Mouse (Mus musculus) right cerebral cortex, postnatal 4 days (tissue): ENCODE results near the gene Cited2.

ENCODE experiments used
- DNase-seq: peaks from one replicate; pipeline ENCODE4 v3.0.0-alpha.2; 2022

The Cited2 gene

GRCm38 (mm10) chr10:17722653-17723410 is at the start of gene Cited2:
Cited2 (plus strand) TSS chr10:17723218.
- DNase-seq: peak; percentile 99

DNA sequence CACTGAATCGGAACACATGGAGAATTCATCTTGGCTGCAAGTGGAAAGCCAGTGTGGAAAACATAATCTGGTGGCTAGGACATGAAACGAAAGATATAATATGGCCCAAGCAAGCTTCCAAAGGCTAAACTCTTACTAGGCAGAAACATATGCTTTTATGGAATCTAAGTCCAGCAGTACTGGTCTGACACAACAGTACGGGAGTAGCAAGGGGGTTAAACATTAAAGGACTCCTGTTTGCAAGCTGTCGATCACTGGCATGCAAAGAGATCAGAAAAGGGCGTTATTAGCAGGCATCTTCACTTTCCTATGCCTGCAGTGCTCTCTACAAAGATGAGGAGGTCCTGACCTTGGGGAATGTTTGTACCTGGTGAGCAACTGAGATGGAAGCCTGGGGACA is 48.6 kb upstream of the Cited2 start:
- no peak for DNase-seq

GRCm38 (mm10) chr10:17674869-17675268 is 48.1 kb upstream of the Cited2 start:
- no peak for DNase-seq

DNA sequence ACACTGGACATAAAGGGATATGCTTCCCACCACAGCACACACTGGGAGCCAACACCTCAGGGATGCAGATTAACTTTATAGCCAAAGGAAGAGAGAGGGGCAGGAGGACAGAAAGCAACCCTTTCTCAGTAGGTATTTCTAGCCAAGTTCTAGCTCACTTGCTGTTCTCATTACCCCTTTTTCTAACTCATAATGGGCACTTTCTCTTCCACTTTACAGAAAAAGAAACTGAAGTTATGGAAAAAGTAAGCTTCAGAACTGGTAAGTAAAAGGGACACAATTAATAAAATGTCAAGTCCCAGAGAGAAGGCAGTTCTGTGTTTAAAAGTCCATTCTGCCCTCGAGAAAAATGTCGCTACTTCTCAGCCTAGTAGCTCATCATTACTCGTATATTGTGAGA is 46.6 kb upstream of the Cited2 start:
- DNase-seq: no peak

GRCm38 (mm10) chr10:17677308-17677707 is 45.7 kb upstream of the Cited2 start:
- no peak for DNase-seq

DNA sequence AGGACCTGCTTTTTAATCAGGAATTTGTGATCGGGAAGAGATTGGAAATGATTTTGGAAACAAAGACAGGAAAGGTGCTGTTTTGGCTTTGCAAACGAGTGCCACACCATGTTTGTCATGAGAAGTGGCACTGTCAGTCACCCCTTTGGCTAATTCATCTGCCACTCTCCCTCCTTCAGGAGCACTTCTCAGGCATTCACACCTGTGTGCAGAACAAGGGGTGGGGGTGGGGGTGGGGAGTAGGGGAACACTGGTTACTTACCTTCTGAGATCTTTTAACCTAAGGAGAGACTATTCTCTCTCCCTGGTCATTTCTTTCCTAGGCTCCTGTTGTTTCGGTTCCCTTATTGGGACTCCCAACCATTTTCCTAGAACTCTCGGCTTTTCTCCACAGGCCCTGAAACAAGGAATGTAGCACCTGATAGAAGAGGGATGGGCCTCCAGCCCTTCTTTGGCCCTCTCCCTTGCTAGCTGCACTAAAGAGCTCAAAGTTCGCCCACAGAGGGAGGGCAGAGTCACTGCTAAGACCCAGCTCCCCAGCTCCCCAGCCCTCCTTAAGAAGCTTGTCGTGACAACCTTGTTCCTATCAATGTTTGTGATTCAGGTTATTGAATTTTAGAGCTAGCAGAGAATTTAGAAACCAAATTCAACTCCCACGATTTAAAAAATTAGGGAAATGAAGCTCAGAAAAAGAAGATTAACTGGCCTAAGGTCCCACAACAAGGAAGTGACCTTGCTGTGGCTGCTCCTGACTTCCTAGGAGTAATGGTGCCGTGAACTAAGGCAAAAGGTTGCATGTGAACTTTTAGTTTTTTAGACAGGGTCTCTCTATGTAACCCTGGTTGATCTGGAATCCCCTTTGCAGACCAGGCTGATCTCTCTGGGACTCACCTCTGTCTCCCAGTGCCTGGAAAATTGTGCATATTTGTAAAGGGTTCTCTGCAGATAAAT is 42.3 kb upstream of the Cited2 start:
- DNase-seq: no peak

GRCm38 (mm10) chr10:17681386-17681785 is 41.6 kb upstream of the Cited2 start:
- no peak for DNase-seq

- no peak for DNase-seq
Observed at GRCm38 (mm10) chr10:17683852-17684428, 39.1 kb upstream of the Cited2 start.

- DNase-seq: no peak
Observed at GRCm38 (mm10) chr10:17689806-17690205, 33.2 kb upstream of the Cited2 start.

DNA sequence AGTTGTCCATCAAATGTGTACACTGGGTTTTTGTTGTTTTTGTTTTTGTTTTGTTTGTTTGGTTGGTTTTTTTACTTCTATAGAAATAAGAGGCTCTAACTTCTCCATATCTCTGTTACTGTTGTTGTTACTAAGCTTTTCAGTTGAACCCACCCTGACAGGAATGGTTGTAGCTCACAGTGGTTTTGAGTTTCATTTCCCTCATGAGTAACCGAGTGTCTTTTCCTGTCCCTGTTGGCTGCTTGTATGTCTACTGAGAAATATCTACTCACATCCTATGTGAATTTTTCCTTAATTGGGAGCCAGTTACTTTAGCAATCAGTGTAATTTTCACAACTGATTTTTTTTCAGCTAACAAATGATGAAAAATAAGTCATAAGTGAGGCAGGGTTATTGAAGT is 31.3 kb upstream of the Cited2 start:
- no peak for DNase-seq

GRCm38 (mm10) chr10:17695801-17696200 is 27.2 kb upstream of the Cited2 start:
- no peak for DNase-seq

- no peak for DNase-seq
Observed at GRCm38 (mm10) chr10:17697376-17698265, 25.4 kb upstream of the Cited2 start.

DNA sequence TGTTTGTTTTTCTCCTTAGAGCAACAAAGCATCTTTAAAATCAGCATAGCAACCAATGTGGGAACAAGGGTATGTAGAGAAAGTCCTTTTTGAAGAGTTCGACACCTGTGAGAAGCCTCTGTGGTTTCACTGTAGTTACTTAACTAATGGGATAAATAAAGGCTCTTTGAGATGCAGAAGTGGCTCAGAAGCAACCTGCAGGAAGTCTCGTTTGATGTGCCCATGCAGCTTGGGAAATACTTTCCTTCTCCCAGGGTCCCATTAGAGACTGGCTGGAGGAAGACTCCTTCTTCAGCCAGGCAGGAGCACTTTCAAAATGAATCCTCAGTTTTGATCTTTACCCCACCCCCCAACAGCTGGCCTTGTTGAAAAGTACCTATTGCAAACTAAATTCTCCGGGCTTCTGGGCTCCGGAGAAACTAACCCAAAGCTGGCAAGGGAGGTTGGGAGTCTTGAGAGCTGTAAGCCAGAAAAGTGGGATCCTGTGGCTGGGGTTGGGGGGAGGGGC is 17.5 kb upstream of the Cited2 start:
- DNase-seq: no peak

DNA sequence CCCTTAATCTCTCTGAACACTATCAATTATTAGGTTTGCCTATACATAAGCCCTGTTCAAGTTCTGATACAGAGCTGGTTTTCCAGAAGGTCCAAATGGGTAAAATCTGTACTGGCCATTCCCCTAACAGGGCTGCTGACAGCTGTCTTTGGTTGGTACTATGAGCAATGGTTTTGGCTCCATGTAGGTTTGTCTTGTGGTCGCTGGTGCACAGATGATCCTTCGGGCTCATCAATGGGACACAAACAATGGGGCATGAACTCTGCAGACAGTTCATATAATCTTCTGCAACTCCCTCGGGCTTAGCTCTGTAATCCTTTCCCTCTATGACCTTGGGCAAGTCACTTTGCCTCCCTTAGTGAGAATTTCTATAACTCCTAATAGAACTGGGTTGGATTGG is 12.3 kb upstream of the Cited2 start:
- DNase-seq: no peak

- DNase-seq: no peak
Observed at GRCm38 (mm10) chr10:17719009-17719570, 3.9 kb upstream of the Cited2 start.

- no peak for DNase-seq
Observed at GRCm38 (mm10) chr10:17719646-17720045, 3.4 kb upstream of the Cited2 start.

DNA sequence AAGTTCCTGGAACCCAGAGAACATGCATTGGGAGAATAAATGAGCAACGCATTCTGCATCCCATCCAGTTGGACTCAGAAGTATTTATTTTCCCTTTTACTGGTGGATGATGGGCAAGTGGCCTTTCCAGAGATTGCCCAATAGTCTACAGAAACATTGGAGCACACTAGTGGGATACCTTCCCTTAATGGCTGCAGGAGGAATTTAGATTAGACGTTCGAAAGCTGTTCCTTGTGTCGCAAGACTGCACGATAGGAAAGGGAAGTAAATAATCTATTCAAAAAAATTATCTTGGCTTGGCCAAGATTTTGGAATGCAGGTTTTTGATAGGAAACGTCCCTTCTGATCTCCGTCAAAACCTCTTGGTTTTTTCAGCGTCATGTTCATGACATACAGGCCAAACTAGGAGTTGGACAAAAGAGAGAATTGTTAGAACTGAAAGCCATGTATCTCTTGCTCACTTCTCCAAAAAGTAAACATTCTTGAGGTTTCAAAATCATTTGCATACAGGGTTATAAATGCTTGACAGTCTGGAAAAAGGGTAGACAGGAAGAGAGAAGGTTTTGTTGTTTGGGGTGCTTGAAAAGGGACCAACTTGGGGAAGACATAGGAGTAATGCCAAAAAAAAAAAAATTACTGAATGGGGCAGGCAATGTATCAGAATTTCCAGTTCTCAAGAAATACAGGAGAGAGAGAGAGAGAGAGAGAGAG is 2.0 kb upstream of the Cited2 start:
- no peak for DNase-seq

- DNase-seq: no peak
Observed at GRCm38 (mm10) chr10:17721602-17722121, 1.4 kb upstream of the Cited2 start.

- DNase-seq: peak; percentile 95
Observed at GRCm38 (mm10) chr10:17722158-17722557, 860 bp upstream of the Cited2 start.

DNA sequence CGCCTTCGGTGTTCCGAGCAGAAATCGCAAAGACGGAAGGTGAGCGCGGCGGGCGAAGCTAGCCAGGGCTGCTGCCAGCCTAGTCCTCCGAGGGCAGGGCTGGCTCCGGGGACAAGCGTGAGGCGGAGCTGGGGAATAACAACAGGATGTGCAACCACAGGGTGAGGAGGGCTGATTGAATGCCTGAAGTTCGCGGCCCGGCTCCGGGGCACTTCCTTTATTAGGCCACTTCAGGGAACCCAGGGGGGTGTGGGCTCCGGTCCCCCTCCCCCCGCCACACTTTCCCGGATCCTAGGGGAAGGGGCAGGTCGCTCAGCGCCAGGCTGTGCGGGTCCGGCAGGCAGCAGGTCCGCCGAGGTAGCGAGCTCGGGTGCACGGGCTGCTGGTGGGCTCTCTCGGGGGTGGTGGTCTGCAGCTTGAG is 413 bp downstream of the Cited2 start:
- DNase-seq: no peak
